Mouse (Mus musculus) left cerebral cortex, adult 2 months (tissue): Measurements from ENCODE around the gene Zdhhc25. TPM values are rescaled to one million over a fixed set of nuclear protein-coding genes. Genes with fewer than 3 reads are reported as not detected.
A peak's percentile ranks its signal among the peaks of the same experiment; 100 is the strongest.

Experiments used
- DNase-seq, 2 experiments: peaks; one replicate each; pipeline ENCODE4 v3.0.0; 2021 to 2022; ENCODE audit warnings: low spot score in 2 of 2, mixed read lengths in 1 of 2; ENCODE audit errors: extremely low spot score in 1 of 2
- H3K27ac ChIP-seq: fragments of 200-600 bp; 2 replicates; pipeline ENCODE4 v1.8.1; 2022
- H3K4me3 ChIP-seq: fragments of 200-600 bp; 2 replicates; pipeline ENCODE4 v1.8.1; 2022
- CTCF ChIP-seq: fragments of 200-600 bp; IDR thresholded peaks from 2 replicates; pipeline ENCODE4 v1.8.1; 2022; ENCODE audit warnings: antibody characterized with exemption, mild to moderate bottlenecking, moderate library complexity
- intact Hi-C: fragments of 180-260 bp; cut with DNase I; formaldehyde crosslinking; loops from one replicate; pipeline ENCODE4 v1.15.1; 2025
- long read RNA-seq, 2 experiments: library from polyadenylated mRNA; stranded (forward); transcript quantifications; one replicate each; pipeline ENCODE4 v2.0.0; 2021; ENCODE audit warnings: borderline mapping rate in 2 of 2
- total RNA-seq, 2 experiments: library from RNA; stranded (reverse); gene quantifications; 2 replicates each; pipeline ENCODE4 v1.2.3; 2021

Gene Zdhhc25
- total RNA-seq = not detected
- long read RNA-seq, experiment 1 = 0 reads
- long read RNA-seq, experiment 2 = 0 reads

DNA sequence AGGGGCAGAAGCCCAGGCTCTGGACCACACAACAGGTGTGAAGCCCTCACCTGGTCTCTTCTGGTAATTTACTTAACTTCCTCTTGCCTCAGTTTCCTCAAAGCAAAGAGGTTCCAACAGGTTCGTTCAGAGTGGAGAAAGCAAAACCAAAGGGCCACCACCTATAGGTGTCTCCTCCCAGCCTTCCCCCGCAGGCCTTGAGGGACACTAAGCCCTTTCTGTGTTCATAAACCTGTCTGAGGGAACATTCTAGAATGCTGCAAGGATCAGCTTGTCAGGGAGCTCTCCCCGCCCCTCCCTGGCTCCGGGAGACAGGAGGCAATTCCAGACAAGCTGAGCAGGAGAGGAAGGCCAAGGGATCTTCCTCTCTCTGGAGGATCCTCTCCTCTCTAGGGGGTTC lies at the start of gene Zdhhc25:
TSS of gene Zdhhc25 (plus strand) at position 301 of the 400 bp plus-strand sequence.
- intact Hi-C loops = no loop called here
- H3K4me3 ChIP-seq = no peak within 1 kb of the TSS
- TF ChIP-seq CTCF = no peak
- DNase-seq = no peak
- no peak within 1 kb of the TSS for H3K27ac ChIP-seq

DNA sequence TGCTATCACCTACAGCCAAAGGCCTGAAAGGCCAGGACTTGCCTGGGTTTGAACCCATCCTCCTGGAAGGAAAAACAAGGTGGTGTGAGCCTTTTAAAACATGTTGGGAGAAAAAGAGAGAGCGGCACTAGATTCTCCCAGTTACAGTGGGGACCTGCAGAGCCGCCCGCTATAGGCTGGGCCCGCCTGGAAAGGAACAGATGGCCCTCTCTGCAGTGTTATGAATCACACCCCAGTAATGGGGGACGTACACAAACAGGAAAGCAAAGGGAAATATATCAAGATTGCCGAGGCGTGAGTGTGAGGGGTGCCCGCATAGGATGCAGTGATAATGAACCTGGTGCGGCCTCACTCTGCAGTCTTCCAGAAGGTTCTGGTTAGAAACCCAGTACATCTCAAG lies 47.2 kb upstream of the Zdhhc25 start:
- DNase-seq = no peak
- intact Hi-C loops = no loop called here
- TF ChIP-seq CTCF = no peak

DNA sequence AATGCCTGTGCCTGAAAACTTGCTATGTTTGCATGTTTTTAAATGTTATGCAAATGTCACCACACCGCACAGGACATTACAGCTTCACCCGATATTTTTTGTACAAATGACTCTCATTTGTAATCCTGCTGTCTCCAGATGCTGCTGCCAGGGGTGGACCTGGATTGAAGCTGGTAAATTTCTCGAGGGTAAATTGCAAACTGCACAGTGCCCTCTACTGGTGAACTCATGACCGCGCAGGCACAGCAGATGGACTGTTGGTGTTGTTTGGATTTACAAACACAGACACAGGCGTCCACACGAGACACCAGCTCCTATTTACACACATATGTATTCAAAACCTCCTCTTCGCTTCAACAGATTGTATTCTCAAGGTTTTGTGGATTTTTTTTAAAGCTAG lies 44.6 kb upstream of the Zdhhc25 start:
- no peak overlapping the region for H3K4me3 ChIP-seq
- intact Hi-C loops = loop anchor here (5.0 kb wide), 1 partner anchor 62 kb away; no protein-coding TSS in a partner anchor
- peak in 1 of 2 experiments; percentile 43 for DNase-seq
- no peak overlapping the region for H3K27ac ChIP-seq
- TF ChIP-seq CTCF = peak; percentile 85

More for the DNA sequence above, 47.2 kb upstream of the Zdhhc25 start:
- H3K27ac ChIP-seq = no peak overlapping the region
- H3K4me3 ChIP-seq = no peak overlapping the region

DNA sequence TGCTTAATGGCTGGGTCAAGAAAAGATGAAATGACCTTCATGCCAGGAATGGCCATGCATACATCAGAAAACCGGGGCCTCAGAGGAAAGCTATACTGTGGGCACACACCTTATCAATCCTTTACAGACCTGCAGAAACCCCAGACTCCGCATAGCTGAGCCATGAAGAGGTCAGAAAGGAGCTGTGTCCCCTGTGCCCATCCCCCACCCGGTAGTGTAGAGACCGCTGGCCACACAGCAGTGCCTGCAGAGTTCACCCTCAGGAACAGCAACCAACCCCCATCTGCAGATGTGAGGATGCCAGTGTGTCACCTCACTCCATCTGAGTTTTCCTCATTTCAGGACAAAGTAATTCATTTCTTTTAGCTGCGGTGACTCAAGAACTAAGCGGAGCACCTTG lies 39.5 kb upstream of the Zdhhc25 start:
- Histone ChIP-seq H3K4me3 (no peak overlapping the region), H3K27ac (no peak overlapping the region)
- TF ChIP-seq CTCF = no peak
- DNase-seq = no peak
- intact Hi-C loops = loop anchor here (2.0 kb wide), 1 partner anchor 90 kb away; no protein-coding TSS in a partner anchor

DNA sequence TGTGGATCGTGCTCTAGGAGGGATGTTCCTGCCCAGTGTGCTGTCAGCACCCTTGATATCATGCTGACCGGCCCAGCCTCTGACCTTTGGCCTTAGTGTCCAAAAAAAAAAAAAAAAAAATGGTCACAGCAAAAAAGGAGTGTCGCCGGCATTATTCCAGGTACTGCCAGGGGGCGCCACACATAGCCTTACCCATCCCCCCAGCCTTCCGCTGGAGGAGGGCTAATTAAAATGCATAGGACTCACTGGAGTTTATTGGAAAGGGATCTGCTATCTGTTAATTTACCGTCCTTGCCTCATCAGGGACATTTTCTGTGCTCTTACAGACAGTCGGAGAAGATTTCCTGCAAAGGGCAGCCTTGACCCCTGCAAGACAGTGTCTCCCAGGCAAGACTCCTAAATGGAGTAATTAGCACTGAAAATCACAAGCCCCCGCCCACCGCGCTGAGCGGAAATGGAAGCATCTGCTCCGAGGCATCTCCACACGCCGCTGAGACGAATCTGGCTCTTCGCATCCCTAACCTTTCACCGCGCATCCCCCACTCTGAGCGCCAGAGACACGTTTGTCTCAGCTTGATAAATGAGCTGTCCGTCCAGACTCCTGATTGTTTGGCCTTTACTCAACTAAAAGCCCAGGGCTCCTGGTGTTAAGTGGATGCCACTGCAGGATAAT lies 38.9 kb upstream of the Zdhhc25 start:
- no peak for DNase-seq
- Histone ChIP-seq H3K4me3 (no peak overlapping the region), H3K27ac (no peak overlapping the region)
- intact Hi-C loops = loop anchor here (2.0 kb wide), 1 partner anchor 90 kb away; no protein-coding TSS in a partner anchor
- peak; percentile 50 for TF ChIP-seq CTCF

DNA sequence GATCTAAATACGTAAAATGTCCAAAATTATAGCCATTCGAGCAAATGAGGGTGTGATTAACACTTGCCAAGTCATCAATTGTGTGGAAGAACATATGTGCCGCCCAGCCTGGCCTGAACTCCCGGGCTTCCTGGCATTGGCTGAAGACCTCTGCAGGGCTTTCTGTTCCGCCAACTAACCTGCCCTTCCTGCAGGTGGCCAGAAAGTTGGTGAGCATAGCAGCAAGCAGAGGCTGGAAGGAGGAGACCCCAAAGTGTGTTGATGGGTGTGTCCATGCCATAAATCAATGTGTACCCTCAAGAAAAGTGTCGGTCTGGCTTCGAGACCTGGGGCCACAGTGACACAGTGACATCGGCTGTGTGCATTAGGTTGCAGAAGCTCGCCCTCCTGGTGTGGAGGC lies 34.8 kb upstream of the Zdhhc25 start:
- TF ChIP-seq CTCF = no peak
- no peak overlapping the region for H3K4me3 ChIP-seq
- no peak overlapping the region for H3K27ac ChIP-seq
- intact Hi-C loops = no loop called here
- no peak for DNase-seq

DNA sequence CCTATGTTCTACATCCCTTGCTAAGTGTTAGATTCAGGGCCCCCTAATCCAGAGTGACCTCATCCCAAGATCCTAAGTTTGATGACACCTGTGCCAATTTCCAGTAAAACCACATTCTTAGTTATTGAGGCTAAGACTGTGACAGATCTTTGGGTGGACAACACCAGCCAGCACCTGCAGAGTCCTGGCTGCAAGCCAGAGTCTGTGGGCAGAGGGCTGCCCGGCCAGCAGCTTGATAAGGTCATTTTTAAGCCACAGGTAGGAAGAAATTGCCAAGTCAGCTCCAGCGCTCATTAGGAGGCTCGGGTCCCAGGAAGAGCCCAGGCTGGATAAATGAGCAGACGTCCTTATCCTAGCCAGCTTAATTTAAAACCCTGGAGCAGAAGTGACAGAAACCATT lies 34.3 kb upstream of the Zdhhc25 start:
- Histone ChIP-seq H3K4me3 (no peak overlapping the region), H3K27ac (no peak overlapping the region)
- intact Hi-C loops = no loop called here
- no peak for DNase-seq
- TF ChIP-seq CTCF = no peak

DNA sequence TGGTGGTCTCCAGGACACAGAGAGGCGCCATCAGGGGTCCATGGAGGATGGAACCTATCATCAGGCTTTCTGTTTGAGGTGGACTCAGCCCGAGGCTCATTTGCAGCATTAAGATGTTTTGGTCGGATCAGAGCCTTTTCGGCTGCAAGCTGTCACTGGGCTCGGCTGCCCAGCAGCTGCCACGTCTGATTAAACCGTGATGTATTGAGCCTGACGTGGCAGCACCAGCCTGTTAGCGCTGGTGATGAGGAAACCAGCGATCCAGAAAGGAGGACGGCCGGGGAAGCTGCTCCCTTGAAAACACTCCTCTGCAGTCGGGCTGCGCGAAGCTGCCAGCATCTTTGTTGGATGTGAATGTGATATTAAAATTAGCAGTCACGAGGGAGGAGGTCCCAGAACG lies 29.4 kb upstream of the Zdhhc25 start:
- 0 out of 2 replicates have a peak overlapping the region, but pooled peaks have one; percentile 13 for H3K4me3 ChIP-seq
- H3K27ac ChIP-seq = no peak overlapping the region
- TF ChIP-seq CTCF = no peak
- no peak for DNase-seq
- intact Hi-C loops = no loop called here

DNA sequence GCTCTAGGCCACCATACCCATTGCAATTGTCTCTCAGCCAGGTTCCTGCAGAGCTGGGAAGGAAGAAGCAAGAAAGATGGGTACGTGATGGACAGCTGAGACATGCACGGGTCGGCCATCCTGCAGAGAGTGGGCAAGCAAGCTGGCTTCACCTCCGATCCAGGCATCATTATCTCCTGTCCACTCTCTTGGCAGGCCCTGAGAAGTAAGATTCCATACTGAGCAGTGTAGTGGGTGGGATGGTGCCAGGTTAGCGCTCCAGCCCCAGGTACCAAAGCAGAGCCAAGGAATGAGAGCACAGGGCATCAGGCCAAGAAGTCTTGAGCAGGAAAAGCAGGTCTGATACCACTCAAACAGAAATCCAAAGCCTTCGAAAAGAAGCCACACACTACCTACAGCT lies 20.6 kb upstream of the Zdhhc25 start:
- no peak for TF ChIP-seq CTCF
- no peak for DNase-seq
- Histone ChIP-seq H3K4me3 (no peak overlapping the region), H3K27ac (no peak overlapping the region)
- intact Hi-C loops = no loop called here

DNA sequence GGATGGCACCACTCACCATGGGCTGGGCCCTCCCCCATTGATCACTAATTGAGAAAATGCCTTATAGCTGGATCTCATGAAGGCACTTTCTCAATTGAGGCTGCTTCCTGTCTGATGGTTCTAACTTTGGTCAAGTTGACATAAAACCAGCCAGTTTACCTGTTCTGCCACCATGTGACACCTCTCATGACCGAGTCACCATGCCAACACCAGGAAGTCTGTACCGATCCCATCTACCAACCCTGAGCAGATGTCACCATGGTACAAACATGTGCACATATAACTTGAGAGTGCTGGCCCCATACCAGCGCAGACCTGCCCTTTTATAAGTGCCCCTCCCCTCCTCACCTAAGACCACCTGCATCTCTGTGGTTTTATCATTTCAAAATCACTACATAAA lies 2.4 kb downstream of the Zdhhc25 start:
- intact Hi-C loops = no loop called here
- no peak overlapping the region for H3K4me3 ChIP-seq
- TF ChIP-seq CTCF = no peak
- DNase-seq = no peak
- H3K27ac ChIP-seq = no peak overlapping the region

DNA sequence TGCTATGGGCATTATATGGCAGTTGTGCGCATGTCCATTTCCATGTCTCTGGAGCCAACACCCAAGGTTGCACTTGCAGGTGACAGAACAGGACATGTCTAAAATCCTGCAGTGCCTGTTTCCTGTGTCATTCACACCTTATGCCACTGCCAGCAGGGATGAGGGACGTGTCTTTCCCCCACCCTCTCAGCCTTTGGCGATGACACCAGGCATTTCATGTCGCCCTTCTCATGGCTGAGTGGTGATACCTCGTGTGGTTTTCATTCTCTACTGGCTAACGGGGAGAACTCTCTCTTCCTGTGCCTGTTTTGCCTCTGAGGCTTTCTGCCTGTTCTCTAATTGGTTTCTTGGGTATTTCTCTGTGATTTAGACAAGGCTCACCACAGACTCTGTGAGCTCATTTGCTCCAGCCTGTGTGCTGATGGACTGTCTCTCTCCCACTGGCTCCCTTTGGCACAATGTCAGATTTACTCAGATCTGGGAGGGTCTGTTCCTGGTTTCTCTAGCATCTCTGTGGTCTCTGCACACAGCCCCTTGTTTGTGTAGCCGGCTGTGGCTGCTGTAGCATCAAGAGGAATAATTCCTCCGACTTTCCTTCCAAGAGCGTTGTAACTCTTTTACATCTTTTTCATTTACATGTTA lies 3.1 kb downstream of the Zdhhc25 start:
- H3K27ac ChIP-seq = no peak overlapping the region

DNA sequence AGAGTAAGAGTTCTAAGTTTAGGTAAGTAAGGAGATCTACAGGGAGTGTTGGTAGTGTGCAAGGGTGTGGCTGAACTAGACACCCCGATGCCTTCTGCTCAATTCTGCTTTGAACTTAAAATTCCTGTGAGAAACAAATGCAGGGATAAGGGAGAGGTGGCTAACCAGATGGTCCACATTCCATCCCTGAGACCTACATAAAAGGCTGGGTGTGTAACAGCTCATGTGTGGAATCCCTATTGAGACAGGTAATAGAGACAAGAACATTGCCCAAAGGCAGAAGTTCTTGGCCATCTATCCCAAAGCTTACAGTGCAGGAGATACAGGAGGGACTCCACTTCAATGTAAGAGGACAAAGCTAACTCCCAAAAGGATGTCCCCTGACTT lies 3.6 kb downstream of the Zdhhc25 start:
- Histone ChIP-seq H3K4me3 (no peak overlapping the region), H3K27ac (no peak overlapping the region)
- no peak for DNase-seq
- intact Hi-C loops = no loop called here
- TF ChIP-seq CTCF = no peak

More for the DNA sequence above, 3.1 kb downstream of the Zdhhc25 start:
- no peak overlapping the region for H3K4me3 ChIP-seq
- no peak for TF ChIP-seq CTCF
- DNase-seq = no peak
- intact Hi-C loops = no loop called here
